Mouse (Mus musculus) kidney, postnatal 14 days (tissue): ENCODE measurements around the gene Mrps36.
"Not testable (repeated sequence)": the region's sequence is repeated elsewhere in the genome, so short reads cannot be mapped to it uniquely, and the experiment has no call there.

Source experiments
- DNase-seq: peaks from one replicate; pipeline ENCODE4 v3.0.0; 2022; ENCODE audit warnings: mixed read lengths

Mrps36 gene

GRCm38 (mm10) chr13:100731462-100732046 is 12.9 kb downstream of the Mrps36 start:
- not testable (repeated sequence) for DNase-seq

- peak; percentile 96 for DNase-seq
These were observed 13.6 kb downstream of the Mrps36 start, which contains the start of gene Cdk7 for GRCm38 (mm10) chr13:100730861-100731176. Cdk7 (minus strand) TSS chr13:100730939.

- DNase-seq = peak; percentile 24
These were observed 14.2 kb downstream of the Mrps36 start for GRCm38 (mm10) chr13:100730153-100730860.

GRCm38 (mm10) chr13:100728530-100728929 is 15.9 kb downstream of the Mrps36 start:
- DNase-seq = not testable (repeated sequence)

- DNase-seq = no peak
These were observed 16.4 kb downstream of the Mrps36 start for GRCm38 (mm10) chr13:100728086-100728485.

- DNase-seq = no peak
These were observed 19.3 kb downstream of the Mrps36 start for GRCm38 (mm10) chr13:100725194-100725593.

GRCm38 (mm10) chr13:100724051-100724754 is 20.3 kb downstream of the Mrps36 start:
- DNase-seq = peak; percentile 34

- DNase-seq = no peak
These were observed 22.8 kb downstream of the Mrps36 start for GRCm38 (mm10) chr13:100721656-100722055.

GRCm38 (mm10) chr13:100715467-100715866 is 29.0 kb downstream of the Mrps36 start:
- DNase-seq = no peak

GRCm38 (mm10) chr13:100706206-100706605 is 38.3 kb downstream of the Mrps36 start:
- DNase-seq = no peak

GRCm38 (mm10) chr13:100703468-100703867 is 41.0 kb downstream of the Mrps36 start:
- DNase-seq = peak; percentile 59

- DNase-seq = no peak
These were observed 45.6 kb downstream of the Mrps36 start for GRCm38 (mm10) chr13:100698866-100699265.

GRCm38 (mm10) chr13:100697541-100697940 is 46.9 kb downstream of the Mrps36 start:
- no peak for DNase-seq

- DNase-seq = no peak
These were observed 56.9 kb downstream of the Mrps36 start for GRCm38 (mm10) chr13:100687513-100687912.
